10 mouse cellular contexts compared by ENCODE assay signal in the genomic region with DNA sequence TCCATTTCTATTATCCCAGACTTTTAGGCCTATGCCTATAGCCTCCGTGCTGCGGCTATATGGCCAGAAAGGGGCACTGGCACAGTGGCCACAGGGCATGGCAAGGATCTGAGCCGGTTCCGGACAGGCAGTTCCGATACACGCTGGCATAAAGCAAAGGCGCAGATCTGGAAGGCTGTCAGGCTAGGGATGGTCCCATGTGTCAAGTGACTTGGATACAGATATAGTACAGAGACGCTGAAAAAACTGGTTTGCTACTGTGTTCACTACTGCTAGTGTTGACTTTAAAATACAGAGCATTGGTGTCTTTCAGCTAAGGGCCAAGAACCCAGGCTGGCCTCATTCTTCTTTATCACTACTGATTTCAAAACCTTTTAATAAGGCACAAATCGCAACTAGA. TPM values are rescaled to one million over a fixed set of nuclear protein-coding genes. Genes with fewer than 3 reads are reported as not detected.
A peak's percentile ranks its signal among the peaks of the same experiment; 100 is the strongest.
DNase-seq lines count a peak whose midpoint lies in the region; ATAC-seq and TF ChIP-seq lines count a peak whose summit lies in the region.
"Had no signal": no experiment of that assay in that cellular context is flagged by ENCODE, and none has a peak within 500 bp of the region (broad histone marks: within the 10 kb centered on the region; RNA-seq: fewer than 3 reads in every experiment).

No protein-coding gene starts in this region.

- no peaks in the 10 kb centered on the region for H3K9me3 ChIP-seq in midbrain, embryonic 12.5 days
- no peaks in the 10 kb centered on the region for H3K9me3 ChIP-seq in midbrain, embryonic 16.5 days (replicated peaks; ENCODE audit: control insufficient read depth, low read length, poor library complexity, severe bottlenecking)
- no peaks in the 10 kb centered on the region for H3K9me3 ChIP-seq in heart, embryonic 15.5 days (replicated peaks)
- H3K9me3 ChIP-seq in midbrain, embryonic 13.5 days = no peaks in the 10 kb centered on the region
- H3K9me3 ChIP-seq: hindbrain, embryonic 12.5 days had no signal

- H3K4me1 ChIP-seq in midbrain, embryonic 12.5 days = peaks cover 26% of the 10 kb centered on the region
- peaks cover 11% of the 10 kb centered on the region; the same call in 1 of the 2 replicates for H3K4me1 ChIP-seq in midbrain, embryonic 16.5 days (ENCODE audit: control insufficient read depth, insufficient read depth, low read length)
- peaks cover 54% of the 10 kb centered on the region for H3K4me1 ChIP-seq in heart, embryonic 15.5 days (replicated peaks)
- H3K4me1 ChIP-seq in midbrain, embryonic 13.5 days (replicated peaks) = peaks cover 31% of the 10 kb centered on the region

- no peak for DNase-seq in gastrocnemius, adult 2 months
- no peak for DNase-seq in gastrocnemius, postnatal 25 days
- DNase-seq in natural killer cell, adult 2 months (ENCODE audit: low spot score in 2 of 2) = no peak
- DNase-seq in embryo, embryonic 9.5 days (ENCODE audit: extremely low spot score) = no peak
- DNase-seq: cerebellum, adult 2 months had no signal

- H3K27me3 ChIP-seq in midbrain, embryonic 12.5 days = no peaks in the 10 kb centered on the region
- H3K27me3 ChIP-seq in midbrain, embryonic 16.5 days (ENCODE audit: control insufficient read depth, insufficient read depth, low read depth, low read length) = no peaks in the 10 kb centered on the region
- no peaks in the 10 kb centered on the region for H3K27me3 ChIP-seq in heart, embryonic 15.5 days
- no peaks in the 10 kb centered on the region for H3K27me3 ChIP-seq in midbrain, embryonic 13.5 days
- H3K27me3 ChIP-seq: hindbrain, embryonic 12.5 days had no signal

- no peak overlapping the region for H3K4me2 ChIP-seq in midbrain, embryonic 12.5 days (replicated peaks)
- no peak overlapping the region for H3K4me2 ChIP-seq in midbrain, embryonic 16.5 days (ENCODE audit: low read length)
- H3K4me2 ChIP-seq in heart, embryonic 15.5 days = no peak overlapping the region
- H3K4me2 ChIP-seq in midbrain, embryonic 13.5 days (replicated peaks) = no peak overlapping the region
- H3K4me2 ChIP-seq: hindbrain, embryonic 12.5 days had no signal

- H3K9ac ChIP-seq in midbrain, embryonic 12.5 days (replicated peaks) = no peak overlapping the region
- no peak overlapping the region for H3K9ac ChIP-seq in midbrain, embryonic 16.5 days (ENCODE audit: low read depth, low read length)
- no peak overlapping the region for H3K9ac ChIP-seq in heart, embryonic 15.5 days
- no peak overlapping the region for H3K9ac ChIP-seq in midbrain, embryonic 13.5 days (replicated peaks)
- H3K9ac ChIP-seq: hindbrain, embryonic 12.5 days had no signal

- 88% methylated on average over 9 of the region's 9 CpGs for WGBS in midbrain, embryonic 12.5 days
- 88% methylated on average over 9 of the region's 9 CpGs for WGBS in midbrain, embryonic 16.5 days
- WGBS in heart, embryonic 15.5 days = 69% methylated on average over 9 of the region's 9 CpGs
- WGBS in midbrain, embryonic 13.5 days = 86% methylated on average over 9 of the region's 9 CpGs

- peaks cover 25% of the 10 kb centered on the region for H3K36me3 ChIP-seq in midbrain, embryonic 12.5 days
- H3K36me3 ChIP-seq in midbrain, embryonic 16.5 days (ENCODE audit: control insufficient read depth, insufficient read depth, low read length) = peaks cover 10% of the 10 kb centered on the region
- H3K36me3 ChIP-seq in heart, embryonic 15.5 days = peaks cover 42% of the 10 kb centered on the region
- peaks cover 21% of the 10 kb centered on the region for H3K36me3 ChIP-seq in midbrain, embryonic 13.5 days

- intact Hi-C loops in gastrocnemius, adult 2 months (cut with DNase I) = no loop called here

- no peak overlapping the region for H3K4me3 ChIP-seq in gastrocnemius, adult 2 months
- H3K4me3 ChIP-seq in midbrain, embryonic 12.5 days = no peak overlapping the region
- no peak overlapping the region for H3K4me3 ChIP-seq in midbrain, embryonic 16.5 days (ENCODE audit: low read depth, low read length)
- no peak overlapping the region for H3K4me3 ChIP-seq in heart, embryonic 15.5 days
- no peak overlapping the region for H3K4me3 ChIP-seq in midbrain, embryonic 13.5 days (replicated peaks)
- H3K4me3 ChIP-seq: hindbrain, embryonic 12.5 days had no signal

- peak overlapping the region; percentile 71 for H3K27ac ChIP-seq in gastrocnemius, adult 2 months
- H3K27ac ChIP-seq in midbrain, embryonic 12.5 days (replicated peaks) = peak overlapping the region; percentile 63
- no peak overlapping the region for H3K27ac ChIP-seq in midbrain, embryonic 16.5 days (ENCODE audit: low read length)
- peak overlapping the region; percentile 83 for H3K27ac ChIP-seq in heart, embryonic 15.5 days
- H3K27ac ChIP-seq in midbrain, embryonic 13.5 days = peak overlapping the region; percentile 68

- no peak for ATAC-seq in midbrain, embryonic 12.5 days (ENCODE audit: low FRiP score, low read depth)
- no peak for ATAC-seq in midbrain, embryonic 16.5 days
- no peak for ATAC-seq in heart, embryonic 15.5 days (replicated peaks; ENCODE audit: insufficient number of reproducible peaks, insufficient read depth, low FRiP score, low read depth)
- no peak for ATAC-seq in midbrain, embryonic 13.5 days

- no peak for TF ChIP-seq CTCF in gastrocnemius, adult 2 months (IDR thresholded peaks at IDR 0.05)

RNA-seq across cellular contexts. Expression of a gene that starts 52.3 kb away (rescaled TPM):
- 10 to 100 TPM in 1 of 2 experiments, 1 to 10 TPM in 1; 6.0 to 10.9 TPM for total RNA-seq in gastrocnemius, adult 2 months (2021)
- 1 to 10 TPM; 9.2 to 9.7 TPM for total RNA-seq in gastrocnemius, postnatal 25 days (2021)
- 34.1 and 35.0 TPM in 2 replicates for polyA plus RNA-seq in midbrain, embryonic 12.5 days (2016; fragmentation: Nextera tagmentation; extraction: Ambion mirVana)
- 33.6 and 34.6 TPM in 2 replicates for polyA plus RNA-seq in midbrain, embryonic 16.5 days (2015; fragmentation: Nextera tagmentation; extraction: Ambion mirVana)
- 21.8 and 21.9 TPM in 2 replicates for polyA plus RNA-seq in heart, embryonic 15.5 days (2015; fragmentation: Nextera tagmentation; extraction: Ambion mirVana)
- polyA plus RNA-seq in midbrain, embryonic 13.5 days (2015; fragmentation: Nextera tagmentation; extraction: Ambion mirVana) = 29.2 and 30.6 TPM in 2 replicates
